Mouse (Mus musculus): ENCODE measurements at regions not wholly inside any gene's neighbourhood (a gene's known extent, or its start where the extent isn't known, plus 50 kb on each side); places are given as distances from the start of the nearest gene placed in this dataset.

DNA sequence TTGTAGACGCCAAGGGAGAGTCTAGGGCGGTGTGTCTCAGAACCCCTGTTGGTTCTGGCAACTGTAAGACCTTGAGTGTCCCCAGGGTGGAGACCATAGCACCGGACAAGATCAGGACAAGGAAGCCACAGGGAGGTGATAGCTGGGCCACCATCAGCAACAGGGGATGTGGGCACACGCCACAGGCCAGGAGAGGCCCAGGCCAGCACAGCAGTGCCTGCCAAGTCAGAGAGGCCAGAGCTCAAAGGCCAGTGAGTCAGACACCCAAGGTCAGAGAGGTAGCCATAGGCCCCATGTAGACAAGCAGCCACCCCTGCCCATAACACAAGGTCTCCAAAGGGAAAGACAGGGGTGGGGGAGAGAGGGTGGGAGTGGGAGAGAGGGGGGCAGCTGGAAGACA, 52.2 kb upstream of the Zbtb40 start:
- no peak overlapping the region for H3K4me3 ChIP-seq (replicated peaks)
- TF ChIP-seq TAL1 (IDR thresholded peaks at IDR 0.05; ENCODE audit: low read length) (no peak), GATA1 (IDR thresholded peaks at IDR 0.05; ENCODE audit: low read length) (no peak)
- peaks cover 8% of the 10 kb centered on the region; the same call in 1 of the 2 replicates for H3K27me3 ChIP-seq (ENCODE audit: control insufficient read depth)
- H3K36me3 ChIP-seq (ENCODE audit: control insufficient read depth) = no peaks in the 10 kb centered on the region
- no peaks in the 10 kb centered on the region for H3K4me1 ChIP-seq (ENCODE audit: control insufficient read depth)
- H3K9me3 ChIP-seq (ENCODE audit: control insufficient read depth, low read length) = no peaks in the 10 kb centered on the region

Data from erythroblast, embryonic 14.5 days (primary cell).